Mouse (Mus musculus): ENCODE data around the gene Nrros. TPM values are rescaled to one million over a fixed set of nuclear protein-coding genes. Genes with fewer than 3 reads are reported as not detected.

The Nrros gene
- 13.9 and 15.3 TPM in 2 replicates for polyA plus RNA-seq (2015; fragmentation: Nextera tagmentation; extraction: Ambion mirVana)

DNA sequence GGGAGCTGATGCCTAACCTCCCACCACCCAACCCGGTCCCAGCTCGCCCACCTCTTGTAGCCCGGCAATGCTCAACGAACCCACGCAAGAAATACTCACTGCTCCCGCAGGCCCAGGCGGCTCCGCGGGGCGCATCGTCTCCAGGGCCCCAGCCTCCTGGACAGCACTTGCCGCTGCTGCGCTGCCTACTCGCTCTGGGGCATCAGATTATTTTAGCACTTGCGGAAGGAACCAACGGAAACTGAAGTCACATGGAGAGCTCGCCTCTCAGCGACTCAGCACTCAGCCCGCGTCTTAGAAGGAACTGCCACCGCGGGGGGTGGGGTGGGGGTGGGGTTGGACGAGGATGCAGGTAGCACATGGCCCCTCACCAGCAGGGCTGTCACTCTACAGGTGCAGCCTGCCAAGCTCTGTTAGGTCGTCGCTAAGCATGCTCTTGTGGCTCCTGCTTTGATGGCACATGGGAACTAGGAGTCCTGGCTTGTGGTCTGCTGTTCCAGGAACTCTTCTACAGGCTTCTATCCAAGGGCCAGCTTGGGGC, at the start of gene Nrros:
Nrros (minus strand) TSS at position 314 of the 541 bp plus-strand sequence.
- Histone ChIP-seq H3K4me1 (replicated peaks; ENCODE audit: insufficient read depth, low read length) (peaks cover 9% of the 10 kb centered on the region; the same call in 1 of the 2 replicates), H3K27ac (0 out of 2 replicates have a peak within 1 kb of the TSS, but pooled peaks have one; percentile 9), H3K9me3 (replicated peaks; ENCODE audit: low read length) (no peaks in the 10 kb centered on the region), H3K4me2 (ENCODE audit: low read length) (peak within 1 kb of the TSS; percentile 60), H3K36me3 (ENCODE audit: insufficient read depth, low read length) (no peaks in the 10 kb centered on the region), H3K4me3 (replicated peaks; ENCODE audit: low read depth, low read length) (peak within 1 kb of the TSS; percentile 36), H3K9ac (ENCODE audit: low read depth, low read length) (peak within 1 kb of the TSS; percentile 51), H3K27me3 (ENCODE audit: insufficient read depth, low read length) (no peaks in the 10 kb centered on the region)
- peak; percentile 65 for DNase-seq (ENCODE audit: low spot score)
- peak; percentile 33; the same call in 1 of the 2 replicates for ATAC-seq (replicated peaks; ENCODE audit: low FRiP score, low read depth)
- TF ChIP-seq CTCF (IDR thresholded peaks at IDR 0.05; ENCODE audit: low read depth): no peak
- 1% methylated on average over 25 of the region's 25 CpGs for WGBS

DNA sequence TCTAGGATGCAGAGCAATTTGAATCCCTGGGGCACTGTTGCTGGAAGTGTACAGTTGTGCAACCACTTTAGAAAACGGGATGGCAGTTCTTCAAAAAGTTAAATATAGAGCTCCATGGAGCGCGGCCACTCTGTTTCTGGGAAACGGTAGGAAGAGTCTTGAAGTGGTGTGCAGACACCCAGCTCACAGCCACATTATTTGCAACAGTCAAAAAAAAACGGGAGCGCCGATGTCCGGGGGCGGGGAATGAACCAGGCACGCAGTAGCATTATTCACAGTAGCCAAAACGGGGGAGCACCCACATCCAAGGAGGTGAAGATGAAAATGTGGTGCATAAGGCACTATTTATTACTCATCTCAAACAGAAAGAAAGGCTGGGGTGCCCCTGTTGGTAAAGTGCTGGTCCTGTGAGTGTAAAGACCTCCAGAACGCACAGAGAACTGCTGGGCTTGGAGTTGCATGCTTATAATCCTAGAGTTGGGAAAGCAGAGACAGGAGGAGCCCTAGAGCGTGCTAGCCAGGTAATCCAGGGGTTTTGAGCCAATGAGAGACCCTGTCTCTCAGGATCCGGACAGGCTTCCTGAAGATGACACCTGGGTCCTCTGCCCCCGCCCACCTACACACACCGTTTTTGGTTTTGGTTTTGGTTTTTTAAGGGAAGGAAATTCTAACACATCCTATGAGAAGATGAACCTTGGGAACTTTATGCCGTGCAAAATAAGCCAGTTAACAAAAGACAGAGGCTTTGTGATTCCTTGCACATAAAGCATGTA, 49.6 kb upstream of the Nrros start:
- Histone ChIP-seq H3K36me3 (ENCODE audit: insufficient read depth, low read length) (no peaks in the 10 kb centered on the region), H3K4me3 (replicated peaks; ENCODE audit: low read depth, low read length) (no peak overlapping the region), H3K4me1 (replicated peaks; ENCODE audit: insufficient read depth, low read length) (no peaks in the 10 kb centered on the region), H3K27me3 (ENCODE audit: insufficient read depth, low read length) (no peaks in the 10 kb centered on the region), H3K9me3 (replicated peaks; ENCODE audit: low read length) (no peaks in the 10 kb centered on the region), H3K27ac (no peak overlapping the region), H3K4me2 (ENCODE audit: low read length) (no peak overlapping the region), H3K9ac (ENCODE audit: low read depth, low read length) (no peak overlapping the region)
- WGBS: 70% methylated on average over 17 of the region's 17 CpGs
- ATAC-seq (replicated peaks; ENCODE audit: low FRiP score, low read depth) (no peak), DNase-seq (ENCODE audit: low spot score) (no peak)
- no peak for TF ChIP-seq CTCF (IDR thresholded peaks at IDR 0.05; ENCODE audit: low read depth)

- Histone ChIP-seq H3K9me3 (replicated peaks; ENCODE audit: low read length) (no peaks in the 10 kb centered on the region), H3K9ac (ENCODE audit: low read depth, low read length) (no peak overlapping the region), H3K27me3 (ENCODE audit: insufficient read depth, low read length) (no peaks in the 10 kb centered on the region), H3K4me1 (replicated peaks; ENCODE audit: insufficient read depth, low read length) (no peaks in the 10 kb centered on the region), H3K4me2 (ENCODE audit: low read length) (no peak overlapping the region), H3K4me3 (replicated peaks; ENCODE audit: low read depth, low read length) (no peak overlapping the region), H3K36me3 (ENCODE audit: insufficient read depth, low read length) (no peaks in the 10 kb centered on the region), H3K27ac (no peak overlapping the region)
- ATAC-seq (replicated peaks; ENCODE audit: low FRiP score, low read depth): no peak
- no peak for DNase-seq (ENCODE audit: low spot score)
- no peak for TF ChIP-seq CTCF (IDR thresholded peaks at IDR 0.05; ENCODE audit: low read depth)
Observed at GRCm38 (mm10) chr16:32214156-32214555, 48.8 kb upstream of the Nrros start.

DNA sequence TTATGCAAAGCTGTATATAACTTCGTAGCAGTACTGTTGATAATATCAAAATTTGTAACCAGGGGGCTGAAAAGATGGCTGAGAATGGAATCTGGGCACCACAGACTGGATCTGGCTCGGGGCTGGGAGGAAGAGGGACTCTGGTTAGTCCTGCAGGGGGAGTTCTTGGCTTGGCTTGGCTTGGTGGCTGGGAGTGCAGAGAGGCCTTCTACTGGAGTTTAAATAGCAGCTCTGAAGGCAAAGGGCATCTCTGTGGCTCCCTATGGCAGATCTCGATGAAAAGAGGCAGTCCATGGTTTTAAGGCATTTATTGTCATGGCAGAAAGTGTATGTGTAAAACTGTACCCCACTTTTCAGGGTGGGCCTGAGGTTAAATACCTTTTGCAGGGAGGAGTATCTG, 39.5 kb upstream of the Nrros start:
- Histone ChIP-seq H3K4me1 (replicated peaks; ENCODE audit: insufficient read depth, low read length) (peaks cover 3% of the 10 kb centered on the region; the same call in 1 of the 2 replicates), H3K9me3 (replicated peaks; ENCODE audit: low read length) (no peaks in the 10 kb centered on the region), H3K9ac (ENCODE audit: low read depth, low read length) (no peak overlapping the region), H3K27me3 (ENCODE audit: insufficient read depth, low read length) (no peaks in the 10 kb centered on the region), H3K36me3 (ENCODE audit: insufficient read depth, low read length) (no peaks in the 10 kb centered on the region), H3K4me2 (ENCODE audit: low read length) (no peak overlapping the region), H3K4me3 (replicated peaks; ENCODE audit: low read depth, low read length) (no peak overlapping the region), H3K27ac (no peak overlapping the region)
- DNase-seq (ENCODE audit: low spot score): peak; percentile 8
- 58% methylated on average over 3 of the region's 3 CpGs for WGBS
- no peak for ATAC-seq (replicated peaks; ENCODE audit: low FRiP score, low read depth)
- peak; percentile 46 for TF ChIP-seq CTCF (IDR thresholded peaks at IDR 0.05; ENCODE audit: low read depth)

DNA sequence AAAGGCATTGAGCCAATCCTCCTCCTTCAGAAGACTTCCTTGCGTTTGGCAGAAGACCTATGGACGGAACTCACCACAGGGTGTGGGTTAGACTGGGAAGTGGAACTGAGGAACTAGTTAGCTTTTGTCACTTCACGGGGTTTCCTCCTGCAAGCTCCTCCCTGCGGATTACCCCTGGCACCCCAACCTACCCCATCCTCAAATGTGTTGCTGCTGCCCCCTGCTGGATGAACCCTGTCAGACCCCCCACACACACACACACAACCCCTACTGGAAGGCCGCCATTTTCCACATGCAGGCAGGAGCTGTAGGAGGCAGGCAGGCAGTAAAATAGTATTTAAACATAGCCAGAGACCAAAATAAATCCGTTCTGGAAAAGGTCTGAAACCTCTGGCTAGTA, 37.3 kb upstream of the Nrros start:
- DNase-seq (ENCODE audit: low spot score): peak; percentile 3
- Histone ChIP-seq H3K9me3 (replicated peaks; ENCODE audit: low read length) (no peaks in the 10 kb centered on the region), H3K27ac (no peak overlapping the region), H3K27me3 (ENCODE audit: insufficient read depth, low read length) (no peaks in the 10 kb centered on the region), H3K4me1 (replicated peaks; ENCODE audit: insufficient read depth, low read length) (peaks cover 3% of the 10 kb centered on the region; the same call in 1 of the 2 replicates), H3K4me2 (ENCODE audit: low read length) (no peak overlapping the region), H3K9ac (ENCODE audit: low read depth, low read length) (no peak overlapping the region), H3K36me3 (ENCODE audit: insufficient read depth, low read length) (no peaks in the 10 kb centered on the region), H3K4me3 (replicated peaks; ENCODE audit: low read depth, low read length) (no peak overlapping the region)
- WGBS: 76% methylated on average over 6 of the region's 6 CpGs
- ATAC-seq (replicated peaks; ENCODE audit: low FRiP score, low read depth): no peak
- peak; percentile 54 for TF ChIP-seq CTCF (IDR thresholded peaks at IDR 0.05; ENCODE audit: low read depth)

- Histone ChIP-seq H3K27ac (peak overlapping the region; percentile 90), H3K4me2 (ENCODE audit: low read length) (peak overlapping the region; percentile 64), H3K36me3 (ENCODE audit: insufficient read depth, low read length) (no peaks in the 10 kb centered on the region), H3K9ac (ENCODE audit: low read depth, low read length) (0 out of 2 replicates have a peak overlapping the region, but pooled peaks have one; percentile 52), H3K9me3 (replicated peaks; ENCODE audit: low read length) (no peaks in the 10 kb centered on the region), H3K4me1 (replicated peaks; ENCODE audit: insufficient read depth, low read length) (peaks cover 3% of the 10 kb centered on the region; the same call in 1 of the 2 replicates), H3K27me3 (ENCODE audit: insufficient read depth, low read length) (no peaks in the 10 kb centered on the region), H3K4me3 (replicated peaks; ENCODE audit: low read depth, low read length) (peak overlapping the region; percentile 37; the same call in 1 of the 2 replicates)
- DNase-seq (ENCODE audit: low spot score) (no peak), ATAC-seq (replicated peaks; ENCODE audit: low FRiP score, low read depth) (no peak)
- TF ChIP-seq CTCF (IDR thresholded peaks at IDR 0.05; ENCODE audit: low read depth): no peak
- WGBS: 21% methylated on average over 9 of the region's 9 CpGs
Observed at GRCm38 (mm10) chr16:32201004-32201325, 35.6 kb upstream of the Nrros start.
